Mouse (Mus musculus) liver, embryonic 14.5 days (tissue): ENCODE results near the gene Hist1h3g. TPM values are rescaled to one million over a fixed set of nuclear protein-coding genes. Genes with fewer than 3 reads are reported as not detected.
"Not testable (repeated sequence)": the region's sequence is repeated elsewhere in the genome, so short reads cannot be mapped to it uniquely, and the experiment has no call there.

ENCODE experiments used
- ATAC-seq: fragments of 200-750 bp; cut with Nextera tagmentation; 2 replicates; pipeline ENCODE4 v1.8.0; 2017; ENCODE audit warnings: moderate number of reproducible peaks, mild to moderate bottlenecking, moderate library complexity; ENCODE audit not compliant: insufficient read depth
- DNase-seq, 3 experiments: peaks; one replicate each; pipeline ENCODE4 v3.0.0-alpha.2; 2012 to 2013; ENCODE audit warnings: low read depth in 3 of 3, low spot score in 3 of 3
- H3K27ac ChIP-seq: fragments of 300-500 bp; sonication (generic); 2 replicates; pipeline ENCODE4 v1.5.1; 2014; ENCODE audit warnings: moderate library complexity, mild to moderate bottlenecking, control low read depth, inconsistent platforms
- H3K27me3 ChIP-seq: fragments of 300-500 bp; sonication (generic); 2 replicates; pipeline ENCODE4 v1.6.1; 2014; ENCODE audit warnings: mild to moderate bottlenecking, low read length, moderate library complexity; ENCODE audit not compliant: control insufficient read depth, insufficient read depth
- H3K36me3 ChIP-seq: fragments of 300-500 bp; sonication (generic); replicated peaks from 2 replicates; pipeline ENCODE4 v1.6.1; 2014; ENCODE audit warnings: low read depth; ENCODE audit not compliant: control insufficient read depth, insufficient read depth
- H3K4me1 ChIP-seq, 2 experiments: fragments of 200-500 bp in 1 of 2; fragments of 300-500 bp in 1 of 2; sonication (generic) in 1 of 2; replicated peaks; 2 replicates each; pipeline ENCODE4 v1.6.1; 2012 to 2014; ENCODE audit warnings: antibody characterized with exemption in 1 of 2, inconsistent platforms in 1 of 2, low read length in 1 of 2; ENCODE audit not compliant: control insufficient read depth in 2 of 2, insufficient read depth in 2 of 2
- H3K4me2 ChIP-seq: fragments of 300-500 bp; sonication (generic); 2 replicates; pipeline ENCODE4 v1.6.1; 2014; ENCODE audit warnings: low read depth, mild to moderate bottlenecking, control low read depth, moderate library complexity
- H3K4me3 ChIP-seq, 2 experiments: fragments of 200-500 bp in 1 of 2; fragments of 300-500 bp in 1 of 2; sonication (generic) in 1 of 2; 2 replicates each; pipeline ENCODE4 v1.5.1; 2012 to 2014; ENCODE audit warnings: low read depth in 2 of 2, low read length in 2 of 2, mild to moderate bottlenecking in 2 of 2, control low read depth in 1 of 2, inconsistent platforms in 1 of 2, moderate library complexity in 1 of 2; ENCODE audit not compliant: insufficient read depth in 1 of 2
- H3K9ac ChIP-seq: fragments of 300-500 bp; sonication (generic); replicated peaks from 2 replicates; pipeline ENCODE4 v1.6.1; 2014; ENCODE audit warnings: mild to moderate bottlenecking, control low read depth, moderate library complexity
- H3K9me3 ChIP-seq: fragments of 300-500 bp; sonication (generic); 2 replicates; pipeline ENCODE4 v1.6.1; 2016; ENCODE audit warnings: low read length, mixed read lengths; ENCODE audit not compliant: control insufficient read depth
- CTCF ChIP-seq: IDR thresholded peaks from 2 replicates; pipeline ENCODE4 v1.5.1; 2016; ENCODE audit warnings: antibody characterized with exemption, low read depth, control low read depth
- EP300 ChIP-seq: IDR thresholded peaks from 2 replicates; pipeline ENCODE4 v1.6.1; 2016; ENCODE audit warnings: antibody characterized with exemption, low read depth
- WGBS: fragments of 180-500 bp; shearing (Covaris S2); extraction: QIAGEN DNeasy Blood & Tissue Kit; methylation state at CpG from one replicate; pipeline ENCODE4 v1.1.7; 2014; ENCODE audit not compliant: insufficient replicate concordance; 5-methylcytosine and 5-hydroxymethylcytosine counted together
- polyA plus RNA-seq, 2 experiments: library from polyadenylated mRNA; depleted of rRNA in 1 of 2; stranded (reverse) in 1 of 2; unstranded in 1 of 2; fragments of >200 nt; fragmentation: Nextera tagmentation in 1 of 2; extraction: Ambion mirVana in 1 of 2; gene quantifications; 2 replicates each; pipeline versions ENCODE4 v1.2.1 to v1.2.3; 2012 to 2014

Gene Hist1h3g
- polyA plus RNA-seq, 2 experiments: 8.6 to 48.1 TPM

DNA sequence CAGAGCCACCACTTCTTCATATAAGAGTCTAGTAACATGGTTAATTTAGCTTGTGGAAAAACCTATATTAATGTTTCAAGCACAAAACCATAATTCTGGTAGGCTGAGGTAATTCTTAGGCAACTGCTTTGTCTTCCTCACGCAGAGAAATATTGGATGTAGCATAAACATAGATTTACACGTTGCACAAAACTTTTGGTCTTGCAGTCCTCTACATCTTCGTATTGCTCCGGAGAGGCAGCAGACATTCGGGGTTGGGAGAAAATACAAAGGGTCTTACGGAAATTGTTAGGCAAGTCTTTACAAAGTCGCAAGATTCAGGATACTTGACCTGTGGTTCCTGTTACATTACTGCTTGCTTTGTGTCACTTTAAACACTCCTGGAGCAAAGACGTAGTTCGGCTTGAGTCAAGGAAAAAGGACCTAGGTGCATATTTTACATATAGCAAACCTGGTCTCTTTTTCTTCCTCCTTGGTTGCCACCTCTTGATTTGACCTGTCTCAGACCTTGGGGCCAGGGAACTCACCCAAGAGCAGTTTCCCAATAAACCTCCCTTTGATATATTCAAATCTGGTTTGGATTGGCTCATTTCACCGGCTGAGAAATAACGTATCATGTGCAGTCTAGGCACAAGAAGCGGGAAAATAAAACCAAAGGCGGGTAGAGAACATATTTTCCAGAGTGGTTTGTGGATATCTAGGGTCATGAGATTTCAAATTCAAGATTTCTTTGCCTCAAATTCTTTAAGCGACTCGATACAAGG, 672 bp upstream of the Hist1h3g start:
- Histone ChIP-seq H3K4me3 (peak overlapping the region; percentile 74 to 84), H3K9ac (peak overlapping the region; percentile 99), H3K4me1 (peaks cover 23% of the 10 kb centered on the region in 2 experiments), H3K9me3 (no peaks in the 10 kb centered on the region), H3K36me3 (no peaks in the 10 kb centered on the region), H3K4me2 (peak overlapping the region; percentile 95), H3K27ac (peak overlapping the region; percentile 100), H3K27me3 (no peaks in the 10 kb centered on the region)
- peak in 1 of 3 experiments; percentile 74 for DNase-seq
- under 1% methylated on average over 15 of the region's 15 CpGs for WGBS
- ATAC-seq: peak; percentile 24
- TF ChIP-seq EP300 (no peak; the same call in none of the 2 replicates), CTCF (no peak)

DNA sequence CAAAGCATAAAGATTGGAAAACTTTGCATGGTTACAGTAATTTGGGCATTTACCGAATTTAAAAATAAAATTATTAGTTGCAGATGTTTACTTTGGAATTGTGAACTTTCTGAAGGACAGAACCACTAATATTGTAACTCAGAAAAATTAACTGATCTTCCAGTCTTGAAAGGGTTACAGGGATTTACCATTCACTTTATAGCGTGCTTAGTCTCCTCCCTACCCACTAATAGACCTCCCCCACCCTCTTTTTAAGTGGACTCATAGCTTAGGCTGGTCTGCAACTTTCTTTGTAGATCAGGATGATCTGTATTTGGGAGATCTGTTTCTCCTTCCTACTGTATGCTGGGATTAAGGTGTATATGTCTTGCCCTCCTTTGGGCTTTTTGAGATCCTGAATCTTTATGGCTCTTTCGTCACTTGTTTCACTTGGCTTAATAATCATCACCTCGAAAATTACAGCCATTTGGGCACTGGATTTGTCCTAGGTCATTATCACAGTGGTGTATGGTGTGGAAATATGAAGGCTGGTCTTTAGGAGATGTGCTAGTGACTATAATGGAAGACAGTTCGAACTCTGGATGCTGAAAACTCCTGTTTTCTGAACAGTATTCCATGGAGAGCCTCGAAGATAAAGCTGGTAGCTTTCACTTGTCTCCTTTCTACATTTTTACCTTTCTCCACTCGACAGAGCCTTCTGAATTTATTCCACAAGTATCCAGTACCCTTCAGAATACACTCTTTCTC, 1.0 kb downstream of the Hist1h3g start:
- Histone ChIP-seq H3K27me3 (no peaks in the 10 kb centered on the region), H3K4me3 (peak overlapping the region; percentile 74 to 84), H3K27ac (peak overlapping the region; percentile 100), H3K36me3 (no peaks in the 10 kb centered on the region), H3K4me2 (peak overlapping the region; percentile 95), H3K9ac (peak overlapping the region; percentile 94), H3K4me1 (peaks cover 28 to 30% of the 10 kb centered on the region in 2 experiments), H3K9me3 (no peaks in the 10 kb centered on the region)
- 12% methylated on average over 7 of the region's 7 CpGs for WGBS
- TF ChIP-seq CTCF (no peak), EP300 (peak; percentile 18; the same call in 1 of the 2 replicates)
- DNase-seq: no peak
- ATAC-seq: no peak

DNA sequence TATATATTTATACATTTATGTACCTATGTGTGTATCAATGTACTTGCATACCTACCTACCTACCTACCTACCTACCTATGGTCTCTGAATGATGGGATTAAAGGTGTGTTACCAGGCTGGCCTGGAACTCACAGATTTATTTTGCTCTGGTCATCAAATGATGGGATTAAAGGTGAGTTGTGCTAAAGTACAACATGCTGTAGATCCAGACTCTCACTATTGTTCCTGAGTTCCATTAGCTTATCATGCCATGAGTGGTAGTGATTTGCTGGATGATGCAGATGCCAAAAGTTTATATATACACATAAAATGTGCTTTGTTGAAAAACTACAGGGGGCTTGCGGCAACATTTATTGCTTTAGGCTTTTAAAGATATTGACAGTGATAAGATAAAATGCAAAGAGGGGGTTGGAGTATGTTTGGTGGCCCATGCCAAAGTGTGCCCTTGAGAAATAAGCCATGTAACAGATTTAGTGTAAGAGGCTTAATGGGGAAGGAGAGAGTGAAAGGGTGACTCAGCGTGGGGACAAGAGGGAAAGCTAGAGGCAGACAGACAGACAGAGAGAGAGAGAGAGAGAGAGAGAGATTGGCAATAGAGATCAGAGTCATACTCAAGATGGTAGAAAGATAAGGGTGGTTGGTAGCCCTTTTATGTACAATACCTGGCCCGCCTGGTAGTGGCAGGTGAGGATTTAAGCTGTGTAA, 1.9 kb downstream of the Hist1h3g start:
- Histone ChIP-seq H3K4me2 (peak overlapping the region; percentile 95), H3K4me3 (peak overlapping the region in 1 of 2 experiments; percentile 74; a peak in 2 of 4 replicates), H3K27me3 (no peaks in the 10 kb centered on the region), H3K27ac (peak overlapping the region; percentile 100), H3K9me3 (no peaks in the 10 kb centered on the region), H3K9ac (peak overlapping the region; percentile 94), H3K36me3 (no peaks in the 10 kb centered on the region), H3K4me1 (peaks cover 28 to 29% of the 10 kb centered on the region in 2 experiments)
- TF ChIP-seq EP300: no peak
- TF ChIP-seq CTCF: no peak
- ATAC-seq: no peak
- no peak for DNase-seq
- WGBS: 64% methylated on average over 3 of the region's 3 CpGs

DNA sequence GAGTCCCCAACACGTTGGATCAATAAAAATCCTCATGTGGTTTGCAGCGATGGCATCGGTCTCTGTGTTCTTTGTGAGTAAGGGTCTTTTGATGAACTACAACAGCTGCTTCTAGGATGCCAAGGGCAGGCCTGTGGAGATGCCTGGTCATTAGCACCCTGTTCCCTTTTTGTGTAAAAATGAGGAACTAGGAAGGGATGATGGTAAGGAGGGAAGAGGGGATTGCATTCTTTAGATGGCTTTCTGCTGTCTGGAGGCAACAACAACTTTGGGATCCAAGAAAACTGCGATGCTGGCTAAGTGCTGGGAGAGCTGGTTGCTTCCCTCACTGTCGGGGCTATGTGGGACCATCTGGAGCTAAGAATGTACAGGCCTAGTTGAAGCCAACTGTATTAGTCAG, 3.0 kb downstream of the Hist1h3g start:
- no peaks in the 10 kb centered on the region for H3K27me3 ChIP-seq
- H3K4me2 ChIP-seq: peak overlapping the region; percentile 95
- no peak for TF ChIP-seq EP300
- TF ChIP-seq CTCF: no peak
- H3K27ac ChIP-seq: peak overlapping the region; percentile 100
- DNase-seq: no peak
- H3K9me3 ChIP-seq: no peaks in the 10 kb centered on the region
- ATAC-seq: no peak
- H3K4me1 ChIP-seq: peaks cover 17 to 23% of the 10 kb centered on the region in 2 experiments
- peak overlapping the region; percentile 55 for H3K9ac ChIP-seq
- H3K36me3 ChIP-seq: no peaks in the 10 kb centered on the region
- no peak overlapping the region for H3K4me3 ChIP-seq
- 72% methylated on average over 5 of the region's 5 CpGs for WGBS

DNA sequence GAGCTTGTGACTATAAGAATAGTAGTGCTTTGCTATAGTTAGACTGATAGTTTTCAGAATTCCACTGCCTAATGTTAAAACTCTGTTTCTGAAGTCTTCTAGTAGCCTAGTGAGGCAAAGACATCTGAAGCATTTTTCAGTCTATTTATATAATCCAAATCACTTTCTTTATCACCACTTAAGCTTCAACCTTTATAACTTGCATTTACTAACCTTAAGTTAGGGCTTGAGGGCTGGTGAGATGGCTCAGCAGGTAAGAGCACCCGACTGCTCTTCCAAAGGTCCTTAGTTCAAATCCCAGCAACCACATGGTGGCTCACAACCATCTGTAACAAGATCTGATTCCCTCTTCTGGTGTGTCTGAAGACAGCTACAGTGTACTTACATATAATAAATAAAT, 4.6 kb downstream of the Hist1h3g start:
- not testable (repeated sequence) for DNase-seq, H3K27me3 ChIP-seq, H3K9me3 ChIP-seq, H3K4me3 ChIP-seq, H3K36me3 ChIP-seq, ATAC-seq, H3K4me2 ChIP-seq
- H3K9ac ChIP-seq: peak overlapping the region; percentile 53
- peak overlapping the region; percentile 100 for H3K27ac ChIP-seq
- peaks cover 17 to 21% of the 10 kb centered on the region in 2 experiments for H3K4me1 ChIP-seq
- 79% methylated on average over 1 of the region's 1 CpGs for WGBS
